Mouse (Mus musculus) small intestine, adult 2 months (tissue): ENCODE data around the gene Arfrp1. TPM values are rescaled to one million over a fixed set of nuclear protein-coding genes. Genes with fewer than 3 reads are reported as not detected.

Experiments
- H3K27ac ChIP-seq: fragments of 200-500 bp; 2 replicates; pipeline ENCODE4 v1.5.1; 2012; ENCODE audit warnings: low read depth, low read length, control low read depth, inconsistent platforms; ENCODE audit not compliant: insufficient read depth
- H3K27me3 ChIP-seq: fragments of 200-500 bp; 2 replicates; pipeline ENCODE4 v1.6.1; 2012; ENCODE audit warnings: mild to moderate bottlenecking, moderate library complexity, low read length, inconsistent platforms; ENCODE audit not compliant: control insufficient read depth, insufficient read depth
- H3K36me3 ChIP-seq: fragments of 200-500 bp; 2 replicates; pipeline ENCODE4 v1.6.1; 2012; ENCODE audit warnings: mild to moderate bottlenecking, low read length, control low read depth, inconsistent platforms; ENCODE audit not compliant: control insufficient read depth, insufficient read depth
- H3K4me1 ChIP-seq: fragments of 200-500 bp; 2 replicates; pipeline ENCODE4 v1.6.1; 2012; ENCODE audit warnings: low read length, inconsistent platforms, mixed read lengths; ENCODE audit not compliant: control insufficient read depth, insufficient read depth, insufficient read length
- H3K4me3 ChIP-seq: fragments of 200-500 bp; 2 replicates; pipeline ENCODE4 v1.5.1; 2012; ENCODE audit warnings: low read depth, mild to moderate bottlenecking, control low read depth, inconsistent platforms, low read length, moderate library complexity
- CTCF ChIP-seq: fragments of 200-500 bp; IDR thresholded peaks from 2 replicates; pipeline ENCODE4 v1.5.1; 2012; ENCODE audit warnings: low read depth, mild to moderate bottlenecking, control low read depth, inconsistent platforms, low read length, moderate library complexity, mixed read lengths; ENCODE audit not compliant: insufficient replicate concordance, insufficient read length; ENCODE audit errors: extremely low read depth
- POLR2A ChIP-seq: fragments of 200-500 bp; IDR thresholded peaks from 2 replicates; pipeline ENCODE4 v1.6.1; 2012; ENCODE audit warnings: low read depth, mild to moderate bottlenecking, control low read depth, inconsistent platforms, low read length, moderate library complexity
- WGBS: fragments of 180-500 bp; shearing (Covaris S2); methylation state at CpG from one replicate; pipeline ENCODE4 v1.1.7; 2018; 5-methylcytosine and 5-hydroxymethylcytosine counted together
- polyA plus RNA-seq: library from polyadenylated mRNA; depleted of rRNA; stranded (reverse); fragments of >200 nt; gene quantifications from 2 replicates; pipeline ENCODE4 v1.2.3, GENCODE M21; 2012

The Arfrp1 gene
- polyA plus RNA-seq, 1 experiment: 23.5 TPM

DNA sequence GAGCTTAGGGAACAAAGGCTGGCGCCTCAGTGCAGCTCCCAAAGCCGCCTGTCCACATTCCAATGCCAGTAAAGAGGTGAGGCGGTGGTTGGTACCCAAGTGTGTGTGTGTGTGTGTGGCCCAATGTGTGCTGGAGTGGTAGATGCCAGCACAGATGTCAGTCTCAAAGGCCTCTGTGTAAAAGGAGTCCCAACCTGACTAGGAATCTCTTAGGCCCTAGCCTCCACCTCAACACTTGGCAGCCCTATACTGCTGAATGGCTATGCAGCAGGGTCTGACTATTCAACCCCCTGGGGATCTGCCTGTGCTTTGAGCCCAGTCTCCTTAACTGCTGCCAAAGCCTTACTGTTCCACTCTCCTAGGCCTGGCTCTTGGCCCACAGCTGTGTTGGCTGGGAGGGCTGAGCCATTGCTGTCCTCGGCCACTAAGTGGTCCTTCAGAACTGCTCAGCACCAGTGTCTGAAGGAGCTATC, 19.8 kb upstream of the Arfrp1 start:
- Histone ChIP-seq H3K27ac (no peak overlapping the region), H3K4me1 (no peaks in the 10 kb centered on the region), H3K27me3 (no peaks in the 10 kb centered on the region), H3K36me3 (peaks cover 47% of the 10 kb centered on the region), H3K4me3 (no peak overlapping the region)
- no peak for TF ChIP-seq CTCF
- TF ChIP-seq POLR2A: no peak
- WGBS: 88% methylated on average over 4 of the region's 4 CpGs

DNA sequence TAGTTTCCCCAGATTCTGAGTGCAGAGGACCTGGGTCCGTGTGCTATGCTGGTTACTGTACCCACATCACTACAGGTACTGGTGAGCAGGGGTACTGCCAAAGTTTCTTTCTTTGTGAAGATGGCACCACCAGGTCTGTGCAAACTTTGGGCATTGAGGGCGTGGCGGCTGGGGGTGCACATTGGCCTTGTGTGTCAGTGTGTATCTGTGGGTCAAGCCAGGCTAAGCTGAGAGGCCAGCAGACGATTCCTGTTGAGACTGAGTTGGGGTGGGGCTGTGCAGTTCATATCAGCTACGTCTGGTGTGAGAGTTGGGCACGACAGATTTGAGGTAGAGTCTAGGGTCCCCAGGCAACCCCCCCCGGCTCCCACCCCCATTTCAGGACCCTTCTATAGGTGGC, 19.3 kb upstream of the Arfrp1 start:
- peaks cover 52% of the 10 kb centered on the region for H3K36me3 ChIP-seq
- no peaks in the 10 kb centered on the region for H3K4me1 ChIP-seq
- no peak for TF ChIP-seq CTCF
- TF ChIP-seq POLR2A: no peak
- 83% methylated on average over 7 of the region's 7 CpGs for WGBS
- no peak overlapping the region for H3K27ac ChIP-seq
- no peak overlapping the region for H3K4me3 ChIP-seq
- no peaks in the 10 kb centered on the region for H3K27me3 ChIP-seq

DNA sequence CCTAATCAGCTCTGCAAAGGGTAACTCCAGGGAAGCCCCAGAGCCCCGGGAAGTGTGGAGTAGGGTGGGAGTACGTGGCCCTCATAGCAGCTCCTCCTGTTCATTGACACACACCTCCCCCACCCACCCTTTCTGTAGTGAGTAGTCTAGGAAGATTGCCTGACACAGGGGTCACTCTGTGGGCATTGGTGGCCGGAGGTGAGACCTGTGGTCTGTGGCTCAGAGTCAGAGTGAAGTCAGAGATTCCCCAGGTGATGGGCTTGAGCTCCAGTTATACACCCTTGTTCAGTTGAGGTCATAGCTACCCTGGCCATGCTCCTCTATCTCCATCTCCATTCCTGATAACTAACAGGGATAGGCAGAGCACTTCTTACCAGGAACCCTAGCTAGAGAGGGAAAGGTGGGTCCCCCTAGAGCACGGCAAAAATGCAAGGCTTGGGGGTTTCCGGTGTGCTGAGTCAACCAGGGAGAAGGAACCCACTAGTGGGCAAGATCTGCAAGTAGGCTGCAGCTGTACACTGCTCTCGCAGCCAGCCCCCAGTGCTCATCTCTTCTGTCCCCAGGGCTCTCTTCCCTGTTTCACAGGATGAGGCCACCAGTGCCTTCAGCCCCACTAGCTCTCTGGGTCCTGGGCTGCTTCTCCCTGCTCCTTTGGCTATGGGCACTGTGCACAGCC, 16.6 kb upstream of the Arfrp1 start:
- H3K27ac ChIP-seq: no peak overlapping the region
- WGBS: 91% methylated on average over 6 of the region's 6 CpGs
- H3K27me3 ChIP-seq: no peaks in the 10 kb centered on the region
- peaks cover 2% of the 10 kb centered on the region; the same call in 1 of the 2 replicates for H3K4me1 ChIP-seq
- TF ChIP-seq CTCF: no peak
- TF ChIP-seq POLR2A: no peak; the same call in 1 of the 2 replicates
- peak overlapping the region; percentile 35 for H3K4me3 ChIP-seq
- H3K36me3 ChIP-seq: peaks cover 64% of the 10 kb centered on the region

DNA sequence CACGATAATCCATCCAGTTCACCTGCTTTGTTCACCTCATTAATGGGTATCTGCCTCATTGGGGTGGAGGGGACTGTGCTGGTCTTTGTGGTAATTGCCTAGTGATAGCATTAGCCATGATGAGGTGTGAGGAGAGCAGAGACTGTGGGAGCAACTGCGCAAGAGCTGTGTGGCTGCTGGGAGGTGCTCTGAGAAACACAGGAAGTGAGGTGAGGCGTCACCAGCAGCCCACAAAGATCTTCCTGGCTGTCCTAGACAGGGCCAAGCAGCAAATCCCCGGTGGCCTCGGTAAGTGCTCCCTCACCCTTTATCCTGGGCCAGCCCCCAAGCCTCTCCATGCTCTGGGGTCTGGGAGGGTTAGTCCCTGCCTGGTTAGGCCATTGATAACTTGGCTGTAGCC, 15.9 kb upstream of the Arfrp1 start:
- H3K27me3 ChIP-seq: no peaks in the 10 kb centered on the region
- WGBS: 84% methylated on average over 5 of the region's 5 CpGs
- H3K36me3 ChIP-seq: peaks cover 64% of the 10 kb centered on the region
- H3K27ac ChIP-seq: no peak overlapping the region
- TF ChIP-seq CTCF (no peak), POLR2A (no peak)
- peak overlapping the region; percentile 35 for H3K4me3 ChIP-seq
- peaks cover 2% of the 10 kb centered on the region; the same call in 1 of the 2 replicates for H3K4me1 ChIP-seq

DNA sequence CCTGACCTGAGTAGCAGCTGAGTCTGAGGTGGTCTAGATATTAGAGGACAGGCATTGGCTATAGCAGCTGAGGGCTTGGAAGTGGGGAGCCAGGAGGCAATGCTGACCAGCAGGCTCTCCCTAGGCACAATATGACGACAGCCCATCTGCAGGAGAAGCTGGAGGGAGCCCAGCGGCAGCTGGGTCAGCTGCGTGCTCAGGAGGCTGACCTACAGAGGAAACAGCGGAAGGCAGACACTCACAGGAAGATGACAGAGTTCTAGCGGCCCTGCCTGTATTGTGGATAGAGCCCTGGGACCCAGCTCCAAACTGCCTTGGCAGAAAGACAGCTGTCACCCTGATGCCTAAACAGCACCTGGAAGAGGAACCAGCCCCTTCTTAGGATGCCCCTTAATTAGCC, 15.0 kb upstream of the Arfrp1 start:
- Histone ChIP-seq H3K27me3 (no peaks in the 10 kb centered on the region), H3K27ac (no peak overlapping the region), H3K36me3 (peaks cover 58% of the 10 kb centered on the region), H3K4me1 (peaks cover 2% of the 10 kb centered on the region; the same call in 1 of the 2 replicates), H3K4me3 (no peak overlapping the region)
- TF ChIP-seq POLR2A (no peak), CTCF (no peak)
- 88% methylated on average over 5 of the region's 5 CpGs for WGBS

DNA sequence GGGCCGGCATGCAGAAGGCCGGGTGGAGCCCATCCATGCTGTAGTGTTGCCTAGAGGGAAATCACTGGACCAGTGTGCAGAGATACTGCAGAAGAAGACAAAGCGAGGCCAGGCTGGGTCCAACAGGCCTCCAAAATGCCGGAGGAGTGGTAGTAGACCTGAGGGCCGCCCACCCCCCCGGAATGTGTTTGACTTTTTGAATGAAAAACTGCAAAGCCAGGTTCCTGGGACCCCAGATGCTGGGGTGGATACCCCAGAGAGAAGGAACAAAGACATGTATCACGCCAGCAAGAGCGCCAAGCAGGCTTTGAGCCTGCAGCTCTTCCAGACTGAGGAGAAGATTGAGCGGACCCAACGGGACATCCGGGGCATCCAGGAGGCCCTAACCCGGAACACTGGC, 14.6 kb upstream of the Arfrp1 start, which contains the start of gene Lime1:
Gene Lime1 (plus strand): TSS at position 301 of the 400 bp plus-strand sequence.
- WGBS: 96% methylated on average over 12 of the region's 12 CpGs
- no peaks in the 10 kb centered on the region for H3K27me3 ChIP-seq
- H3K36me3 ChIP-seq: peaks cover 56% of the 10 kb centered on the region
- H3K4me3 ChIP-seq: no peak within 1 kb of the TSS
- TF ChIP-seq CTCF (no peak), POLR2A (no peak)
- H3K27ac ChIP-seq: 0 out of 2 replicates have a peak within 1 kb of the TSS, but pooled peaks have one; percentile 1
- peaks cover 2% of the 10 kb centered on the region; the same call in 1 of the 2 replicates for H3K4me1 ChIP-seq

DNA sequence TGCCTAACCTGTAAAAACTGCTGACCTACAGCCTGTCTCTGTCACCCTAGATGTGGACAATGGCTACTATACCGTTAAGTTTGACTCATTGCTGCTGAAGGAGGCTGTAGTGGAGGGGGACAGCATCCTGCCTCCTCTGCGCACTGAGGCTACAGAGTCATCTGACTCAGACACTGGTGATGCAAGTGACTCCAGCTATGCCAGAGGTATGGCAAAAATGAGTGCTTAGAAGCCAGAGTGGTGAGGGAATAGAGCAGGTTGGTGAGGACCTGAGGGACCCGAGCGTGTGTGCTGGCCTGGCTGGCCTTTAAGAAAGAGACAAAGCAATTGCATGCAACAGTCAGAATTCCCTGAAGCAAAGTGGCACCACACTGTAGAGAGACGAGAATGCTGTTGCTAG, 13.5 kb upstream of the Arfrp1 start:
- no peak for TF ChIP-seq POLR2A
- TF ChIP-seq CTCF: no peak
- Histone ChIP-seq H3K27ac (no peak overlapping the region), H3K27me3 (no peaks in the 10 kb centered on the region), H3K36me3 (peaks cover 48% of the 10 kb centered on the region), H3K4me3 (no peak overlapping the region), H3K4me1 (peaks cover 2% of the 10 kb centered on the region; the same call in 1 of the 2 replicates)
- WGBS: 88% methylated on average over 5 of the region's 5 CpGs
